Comparison of ENCODE assay signal across 9 mouse cellular contexts in genomic region chr1:119048988-119049387, GRCm38 (mm10). TPM values are rescaled to one million over a fixed set of nuclear protein-coding genes. Genes with fewer than 3 reads are reported as not detected.
DNase-seq lines count a peak whose midpoint lies in the region; ATAC-seq lines count a peak whose summit lies in the region.
"Had no signal": no experiment of that assay in that cellular context is flagged by ENCODE, and none has a peak within 500 bp of the region (broad histone marks: within the 10 kb centered on the region; RNA-seq: fewer than 3 reads in every experiment).

No protein-coding gene starts in this region.

- H3K4me3 ChIP-seq in kidney, embryonic 14.5 days (ENCODE audit: low read length), result peak overlapping the region; percentile 54; the same call in 1 of the 2 replicates
- peak overlapping the region; percentile 71 for H3K4me3 ChIP-seq in forebrain, embryonic 10.5 days
- H3K4me3 ChIP-seq in limb, embryonic 12.5 days (replicated peaks), result peak overlapping the region; percentile 72
- H3K4me3 ChIP-seq: heart, adult 2 months had no signal

- H3K4me2 ChIP-seq in kidney, embryonic 14.5 days (replicated peaks; ENCODE audit: low read depth, low read length), result peak overlapping the region; percentile 88
- H3K4me2 ChIP-seq in limb, embryonic 12.5 days, result peak overlapping the region; percentile 71

- no peaks in the 10 kb centered on the region for H3K9me3 ChIP-seq in kidney, embryonic 14.5 days (ENCODE audit: control insufficient read depth, low read length)
- H3K9me3 ChIP-seq in forebrain, embryonic 10.5 days, result no peaks in the 10 kb centered on the region
- no peaks in the 10 kb centered on the region for H3K9me3 ChIP-seq in limb, embryonic 12.5 days

- no peak overlapping the region for H3K9ac ChIP-seq in kidney, embryonic 14.5 days (ENCODE audit: low read depth, low read length)
- peak overlapping the region; percentile 55 for H3K9ac ChIP-seq in limb, embryonic 12.5 days (replicated peaks)

- no peak for DNase-seq in kidney, postnatal 4 days
- peak; percentile 96 for DNase-seq in R1 (ENCODE audit: low read depth, low spot score)
- DNase-seq in forebrain, embryonic 10.5 days (ENCODE audit: extremely low spot score, low spot score), result no peak
- DNase-seq in kidney, adult 11 months, result no peak
- DNase-seq: heart, adult 2 months had no signal

- H3K27ac ChIP-seq in kidney, embryonic 14.5 days (ENCODE audit: low read depth, low read length), result no peak overlapping the region
- peak overlapping the region; percentile 98 for H3K27ac ChIP-seq in forebrain, embryonic 10.5 days
- H3K27ac ChIP-seq in limb, embryonic 12.5 days, result peak overlapping the region; percentile 95
- H3K27ac ChIP-seq: heart, adult 2 months had no signal

- H3K27me3 ChIP-seq in kidney, embryonic 14.5 days (ENCODE audit: control insufficient read depth, insufficient read depth, low read length), result peaks cover 11% of the 10 kb centered on the region
- peaks cover 36% of the 10 kb centered on the region for H3K27me3 ChIP-seq in forebrain, embryonic 10.5 days (ENCODE audit: poor library complexity, severe bottlenecking)
- H3K27me3 ChIP-seq in limb, embryonic 12.5 days, result 0 out of 2 replicates have a peak, but pooled peaks cover 3% of the 10 kb centered on the region

- no peaks in the 10 kb centered on the region for H3K36me3 ChIP-seq in kidney, embryonic 14.5 days (ENCODE audit: control insufficient read depth, insufficient read depth, low read length)
- H3K36me3 ChIP-seq in forebrain, embryonic 10.5 days (replicated peaks), result peaks cover 16% of the 10 kb centered on the region
- H3K36me3 ChIP-seq in limb, embryonic 12.5 days, result peaks cover 5% of the 10 kb centered on the region; the same call in 1 of the 2 replicates

- no peak for ATAC-seq in kidney, embryonic 14.5 days (ENCODE audit: low FRiP score, low TSS enrichment)
- ATAC-seq in limb, embryonic 12.5 days (ENCODE audit: insufficient number of reproducible peaks, insufficient read depth, low FRiP score, low TSS enrichment, low read depth), result no peak
- no peak for ATAC-seq in monocyte, adult 5-6 weeks (replicated peaks; ENCODE audit: insufficient number of reproducible peaks, low FRiP score, low TSS enrichment, poor library complexity, severe bottlenecking)
- ATAC-seq in CD4-positive, CD25-positive, alpha-beta regulatory T cell, adult 4 months, result no peak

- H3K4me1 ChIP-seq in kidney, embryonic 14.5 days (ENCODE audit: control insufficient read depth, insufficient read depth, low read length), result peaks cover 19% of the 10 kb centered on the region
- H3K4me1 ChIP-seq in forebrain, embryonic 10.5 days, result peaks cover 79% of the 10 kb centered on the region
- H3K4me1 ChIP-seq in limb, embryonic 12.5 days (replicated peaks), result peaks cover 51% of the 10 kb centered on the region

- WGBS in kidney, embryonic 14.5 days, result 11% methylated on average over 11 of the region's 11 CpGs
- WGBS in forebrain, embryonic 10.5 days, result under 1% methylated on average over 11 of the region's 11 CpGs
- WGBS in limb, embryonic 12.5 days, result 3% methylated on average over 11 of the region's 11 CpGs

RNA-seq across cellular contexts. Expression of gene Gli2, which starts 4.4 kb away (rescaled TPM):
- polyA plus RNA-seq in kidney, embryonic 14.5 days (2014; fragmentation: Nextera tagmentation; extraction: Ambion mirVana), result 8.2 and 10.3 TPM in 2 replicates
- 12.9 and 13.0 TPM in 2 replicates for polyA plus RNA-seq in forebrain, embryonic 10.5 days (2016; fragmentation: Nextera tagmentation; extraction: Ambion mirVana)
- 14.2 and 18.2 TPM in 2 replicates for polyA plus RNA-seq in limb, embryonic 12.5 days (2016; fragmentation: Nextera tagmentation; extraction: Ambion mirVana)
- 0.29 TPM in 1 of 3 replicates, not detected in the others for total RNA-seq in monocyte, adult 5-6 weeks (2017)
- not detected for polyA plus RNA-seq in CD4-positive, CD25-positive, alpha-beta regulatory T cell, adult 4 months (2017; shearing (Covaris generic))
